Mouse (Mus musculus): Measurements from ENCODE around the gene Aff4. TPM values are rescaled to one million over a fixed set of nuclear protein-coding genes. Genes with fewer than 3 reads are reported as not detected.
"Not testable (repeated sequence)": the region's sequence is repeated elsewhere in the genome, so short reads cannot be mapped to it uniquely, and the experiment has no call there.

Gene Aff4
- 83.2 and 97.8 TPM in 2 replicates for polyA plus RNA-seq (2016; fragmentation: Nextera tagmentation; extraction: Ambion mirVana)

GRCm38 (mm10) chr11:53350291-53351223 is at the start of gene Aff4:
Gene Aff4, plus strand, starts transcription at chr11:53350833.
- under 1% methylated on average over 93 of the region's 127 CpGs for WGBS
- no peaks in the 10 kb centered on the region for H3K36me3 ChIP-seq
- no peaks in the 10 kb centered on the region for H3K9me3 ChIP-seq (replicated peaks)
- ATAC-seq (ENCODE audit: low FRiP score): peak; percentile 96
- peak within 1 kb of the TSS; percentile 98 for H3K9ac ChIP-seq
- peak within 1 kb of the TSS; percentile 99 for H3K4me3 ChIP-seq
- H3K27me3 ChIP-seq: no peaks in the 10 kb centered on the region
- peaks cover 11% of the 10 kb centered on the region for H3K4me1 ChIP-seq
- H3K4me2 ChIP-seq (replicated peaks): peak within 1 kb of the TSS; percentile 66
- peak within 1 kb of the TSS; percentile 96 for H3K27ac ChIP-seq

- H3K4me2 ChIP-seq (replicated peaks): peak overlapping the region; percentile 78
- 0 out of 2 replicates have a peak, but pooled peaks cover 3% of the 10 kb centered on the region for H3K36me3 ChIP-seq
- peak overlapping the region; percentile 100 for H3K4me3 ChIP-seq
- peak overlapping the region; percentile 70 for H3K9ac ChIP-seq
- WGBS: 61% methylated on average over 9 of the region's 9 CpGs
- H3K27ac ChIP-seq: peak overlapping the region; percentile 96
- no peaks in the 10 kb centered on the region for H3K9me3 ChIP-seq (replicated peaks)
- no peak for ATAC-seq (ENCODE audit: low FRiP score)
- H3K4me1 ChIP-seq: peaks cover 28% of the 10 kb centered on the region
- no peaks in the 10 kb centered on the region for H3K27me3 ChIP-seq
Observed at GRCm38 (mm10) chr11:53301167-53301515, 49.5 kb upstream of the Aff4 start.

GRCm38 (mm10) chr11:53304044-53304840 is 46.4 kb upstream of the Aff4 start:
- Histone ChIP-seq H3K9ac (no peak overlapping the region), H3K27me3 (no peaks in the 10 kb centered on the region), H3K4me1 (peaks cover 12% of the 10 kb centered on the region), H3K36me3 (no peaks in the 10 kb centered on the region), H3K4me2 (replicated peaks) (no peak overlapping the region), H3K4me3 (no peak overlapping the region), H3K27ac (no peak overlapping the region), H3K9me3 (replicated peaks) (no peaks in the 10 kb centered on the region)
- no peak for ATAC-seq (ENCODE audit: low FRiP score)
- 85% methylated on average over 14 of the region's 14 CpGs for WGBS

- Histone ChIP-seq H3K4me3 (no peak overlapping the region), H3K36me3 (no peaks in the 10 kb centered on the region), H3K27ac (no peak overlapping the region), H3K9ac (no peak overlapping the region), H3K9me3 (replicated peaks) (no peaks in the 10 kb centered on the region), H3K4me2 (replicated peaks) (no peak overlapping the region), H3K27me3 (no peaks in the 10 kb centered on the region), H3K4me1 (0 out of 2 replicates have a peak, but pooled peaks cover 3% of the 10 kb centered on the region)
- no peak for ATAC-seq (ENCODE audit: low FRiP score)
- WGBS: 88% methylated on average over 2 of the region's 2 CpGs
Observed at GRCm38 (mm10) chr11:53306965-53307364, 43.7 kb upstream of the Aff4 start.

- Histone ChIP-seq H3K36me3 (no peaks in the 10 kb centered on the region), H3K4me2 (replicated peaks) (no peak overlapping the region), H3K4me3 (no peak overlapping the region), H3K27me3 (no peaks in the 10 kb centered on the region), H3K27ac (no peak overlapping the region), H3K4me1 (0 out of 2 replicates have a peak, but pooled peaks cover 3% of the 10 kb centered on the region), H3K9me3 (replicated peaks) (no peaks in the 10 kb centered on the region), H3K9ac (no peak overlapping the region)
- WGBS: 71% methylated on average over 10 of the region's 10 CpGs
- ATAC-seq (ENCODE audit: low FRiP score): no peak
Observed at GRCm38 (mm10) chr11:53307558-53308065, 43.0 kb upstream of the Aff4 start.

- Histone ChIP-seq H3K27ac (no peak overlapping the region), H3K9me3 (replicated peaks) (no peaks in the 10 kb centered on the region), H3K9ac (no peak overlapping the region), H3K4me3 (no peak overlapping the region), H3K4me1 (0 out of 2 replicates have a peak, but pooled peaks cover 3% of the 10 kb centered on the region), H3K4me2 (replicated peaks) (no peak overlapping the region), H3K36me3 (no peaks in the 10 kb centered on the region), H3K27me3 (no peaks in the 10 kb centered on the region)
- no peak for ATAC-seq (ENCODE audit: low FRiP score)
Observed at GRCm38 (mm10) chr11:53308251-53308864, 42.3 kb upstream of the Aff4 start.

GRCm38 (mm10) chr11:53308884-53309310 is 41.7 kb upstream of the Aff4 start:
- Histone ChIP-seq H3K4me1 (0 out of 2 replicates have a peak, but pooled peaks cover 3% of the 10 kb centered on the region), H3K27me3 (no peaks in the 10 kb centered on the region), H3K4me2 (replicated peaks) (no peak overlapping the region), H3K36me3 (no peaks in the 10 kb centered on the region), H3K4me3 (no peak overlapping the region), H3K9me3 (replicated peaks) (no peaks in the 10 kb centered on the region), H3K9ac (no peak overlapping the region), H3K27ac (no peak overlapping the region)
- ATAC-seq (ENCODE audit: low FRiP score): no peak
- WGBS: 57% methylated on average over 2 of the region's 2 CpGs

GRCm38 (mm10) chr11:53311385-53311784 is 39.2 kb upstream of the Aff4 start:
- ATAC-seq (ENCODE audit: low FRiP score): no peak
- Histone ChIP-seq H3K36me3 (no peaks in the 10 kb centered on the region), H3K4me1 (0 out of 2 replicates have a peak, but pooled peaks cover 3% of the 10 kb centered on the region), H3K27me3 (no peaks in the 10 kb centered on the region), H3K4me2 (replicated peaks) (no peak overlapping the region), H3K27ac (no peak overlapping the region), H3K9ac (no peak overlapping the region), H3K4me3 (no peak overlapping the region), H3K9me3 (replicated peaks) (no peaks in the 10 kb centered on the region)
- 47% methylated on average over 1 of the region's 1 CpGs for whole genome bisulfite sequencing

GRCm38 (mm10) chr11:53312823-53313222 is 37.8 kb upstream of the Aff4 start:
- H3K27ac ChIP-seq; H3K4me1 ChIP-seq; H3K9me3 ChIP-seq (replicated peaks); H3K36me3 ChIP-seq; H3K4me2 ChIP-seq (replicated peaks); H3K9ac ChIP-seq; H3K27me3 ChIP-seq; H3K4me3 ChIP-seq; ATAC-seq (ENCODE audit: low FRiP score): not testable (repeated sequence)
- 90% methylated on average over 1 of the region's 1 CpGs for WGBS

GRCm38 (mm10) chr11:53314770-53315173 is 35.9 kb upstream of the Aff4 start:
- Histone ChIP-seq H3K27me3 (no peaks in the 10 kb centered on the region), H3K9ac (no peak overlapping the region), H3K4me2 (replicated peaks) (no peak overlapping the region), H3K36me3 (no peaks in the 10 kb centered on the region), H3K4me1 (no peaks in the 10 kb centered on the region), H3K27ac (no peak overlapping the region), H3K4me3 (no peak overlapping the region), H3K9me3 (replicated peaks) (no peaks in the 10 kb centered on the region)
- WGBS: 78% methylated on average over 1 of the region's 1 CpGs
- no peak for ATAC-seq (ENCODE audit: low FRiP score)

GRCm38 (mm10) chr11:53316996-53317395 is 33.6 kb upstream of the Aff4 start:
- H3K4me1 ChIP-seq: no peaks in the 10 kb centered on the region
- no peaks in the 10 kb centered on the region for H3K9me3 ChIP-seq (replicated peaks)
- no peak overlapping the region for H3K4me2 ChIP-seq (replicated peaks)
- H3K36me3 ChIP-seq: no peaks in the 10 kb centered on the region
- H3K4me3 ChIP-seq: no peak overlapping the region
- no peak overlapping the region for H3K9ac ChIP-seq
- no peaks in the 10 kb centered on the region for H3K27me3 ChIP-seq
- WGBS: 48% methylated on average over 6 of the region's 6 CpGs
- ATAC-seq (ENCODE audit: low FRiP score): no peak
- H3K27ac ChIP-seq: no peak overlapping the region

GRCm38 (mm10) chr11:53318041-53318440 is 32.6 kb upstream of the Aff4 start:
- H3K27ac ChIP-seq: no peak overlapping the region
- WGBS: 82% methylated on average over 7 of the region's 7 CpGs
- H3K4me2 ChIP-seq (replicated peaks): no peak overlapping the region
- no peaks in the 10 kb centered on the region for H3K27me3 ChIP-seq
- no peak overlapping the region for H3K4me3 ChIP-seq
- H3K4me1 ChIP-seq: no peaks in the 10 kb centered on the region
- H3K9ac ChIP-seq: no peak overlapping the region
- no peaks in the 10 kb centered on the region for H3K36me3 ChIP-seq
- no peaks in the 10 kb centered on the region for H3K9me3 ChIP-seq (replicated peaks)
- no peak for ATAC-seq (ENCODE audit: low FRiP score)
